Mouse (Mus musculus): ENCODE measurements around the gene Trak1.

DNA sequence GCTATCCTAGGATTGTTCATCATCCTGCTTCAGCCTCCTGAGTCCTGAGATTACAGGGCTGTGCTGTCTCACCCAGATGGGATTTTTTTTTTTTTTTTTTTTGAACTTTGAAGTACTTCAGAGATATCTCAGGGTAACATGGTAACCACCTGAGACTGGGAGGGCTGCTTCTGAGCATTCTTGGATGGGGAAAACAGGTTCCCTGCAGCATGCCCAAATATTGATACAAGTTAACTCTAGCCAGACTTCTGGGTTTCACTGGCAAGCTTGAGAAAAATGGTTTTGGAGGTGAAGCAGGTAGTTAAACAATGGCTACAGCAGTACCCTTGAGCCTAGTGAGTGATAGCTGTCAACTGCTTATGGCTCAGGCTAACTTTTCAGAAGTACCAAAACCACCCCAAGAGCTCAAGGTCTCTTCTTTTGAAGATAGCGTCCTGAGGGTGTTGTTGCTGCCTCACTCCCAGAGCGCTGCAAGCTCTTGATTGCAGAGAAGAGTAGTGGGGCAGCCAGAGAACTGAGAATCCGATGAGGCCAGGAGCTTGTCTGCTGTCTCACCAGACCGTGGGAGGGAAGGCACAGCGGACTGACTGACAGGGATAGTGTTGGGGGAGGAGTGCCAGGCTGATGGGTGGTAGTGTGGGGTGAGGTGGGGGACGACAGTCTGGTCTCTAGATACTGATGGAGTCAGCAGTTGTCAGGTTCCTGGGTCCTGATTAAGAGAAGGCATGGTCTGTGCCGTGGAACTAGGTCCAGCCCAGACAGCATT, 119.8 kb downstream of the Trak1 start:
- TF ChIP-seq CTCF (IDR thresholded peaks at IDR 0.05; ENCODE audit: low read depth, low read length) (no peak), POLR2A (IDR thresholded peaks at IDR 0.05; ENCODE audit: borderline replicate concordance, low read depth, low read length) (no peak)
